Mouse (Mus musculus) cerebellum, adult 9-10 months (tissue): ENCODE data around the gene Ccdc181.
A peak's percentile ranks its signal among the peaks of the same experiment; 100 is the strongest.
"Not testable (repeated sequence)": the region's sequence is repeated elsewhere in the genome, so short reads cannot be mapped to it uniquely, and the experiment has no call there.

Source experiments
- DNase-seq: peaks from one replicate; pipeline ENCODE4 v3.0.0; 2022

Gene Ccdc181

GRCm38 (mm10) chr1:164275455-164275954 lies at the start of gene Ccdc181:
TSS of gene Ccdc181 (plus strand) at chr1:164275585.
- DNase-seq: peak; percentile 95

- not testable (repeated sequence) for DNase-seq
These were observed 43.3 kb upstream of the Ccdc181 start for GRCm38 (mm10) chr1:164231937-164232570.

GRCm38 (mm10) chr1:164233447-164233846 lies 41.9 kb upstream of the Ccdc181 start:
- no peak for DNase-seq

- DNase-seq: no peak
These were observed 40.3 kb upstream of the Ccdc181 start for GRCm38 (mm10) chr1:164235078-164235477.

- DNase-seq: peak; percentile 55
These were observed 39.3 kb upstream of the Ccdc181 start for GRCm38 (mm10) chr1:164236078-164236477.

- DNase-seq: no peak
These were observed 33.9 kb upstream of the Ccdc181 start for GRCm38 (mm10) chr1:164241494-164241893.

GRCm38 (mm10) chr1:164242809-164243208 lies 32.6 kb upstream of the Ccdc181 start:
- DNase-seq: no peak

- DNase-seq: peak; percentile 26
These were observed 27.9 kb upstream of the Ccdc181 start for GRCm38 (mm10) chr1:164247442-164247841.

- DNase-seq: peak; percentile 58
These were observed 27.4 kb upstream of the Ccdc181 start for GRCm38 (mm10) chr1:164247971-164248370.

- peak; percentile 97 for DNase-seq
These were observed 26.7 kb upstream of the Ccdc181 start, which contains the start of gene Slc19a2 for GRCm38 (mm10) chr1:164248465-164249331. TSS of gene Slc19a2 (plus strand) at chr1:164249046.

- DNase-seq: no peak
These were observed 26.1 kb upstream of the Ccdc181 start for GRCm38 (mm10) chr1:164249332-164249711.

- peak; percentile 38 for DNase-seq
These were observed 24.8 kb upstream of the Ccdc181 start for GRCm38 (mm10) chr1:164250391-164251150.

- no peak for DNase-seq
These were observed 23.9 kb upstream of the Ccdc181 start for GRCm38 (mm10) chr1:164251438-164251837.

GRCm38 (mm10) chr1:164252551-164252950 lies 22.8 kb upstream of the Ccdc181 start:
- no peak for DNase-seq

- no peak for DNase-seq
These were observed 20.5 kb upstream of the Ccdc181 start for GRCm38 (mm10) chr1:164254836-164255235.

GRCm38 (mm10) chr1:164260171-164261028 lies 15.0 kb upstream of the Ccdc181 start:
- no peak for DNase-seq

GRCm38 (mm10) chr1:164261553-164261952 lies 13.8 kb upstream of the Ccdc181 start:
- DNase-seq: no peak

- DNase-seq: no peak
These were observed 4.4 kb upstream of the Ccdc181 start for GRCm38 (mm10) chr1:164270941-164271340.

GRCm38 (mm10) chr1:164273659-164274058 lies 1.7 kb upstream of the Ccdc181 start:
- DNase-seq: no peak

- DNase-seq: no peak
These were observed 1.2 kb downstream of the Ccdc181 start for GRCm38 (mm10) chr1:164276552-164276951.

- no peak for DNase-seq
These were observed 3.9 kb downstream of the Ccdc181 start for GRCm38 (mm10) chr1:164279332-164279731.

- no peak for DNase-seq
These were observed 8.6 kb downstream of the Ccdc181 start for GRCm38 (mm10) chr1:164284007-164284406.
